Mouse (Mus musculus) lung, adult 2 months (tissue): ENCODE results near the gene Evi2a. TPM values are rescaled to one million over a fixed set of nuclear protein-coding genes. Genes with fewer than 3 reads are reported as not detected.

Experiments
- DNase-seq: peaks from one replicate; pipeline ENCODE4 v3.0.0; 2022
- H3K4me1 ChIP-seq: fragments of 200-500 bp; 2 replicates; pipeline ENCODE4 v1.6.1; 2011; ENCODE audit warnings: low read length; ENCODE audit not compliant: control insufficient read depth, insufficient read depth
- H3K4me3 ChIP-seq: fragments of 200-500 bp; replicated peaks from 2 replicates; pipeline ENCODE3; 2011; ENCODE audit warnings: low read depth, mild to moderate bottlenecking, control low read depth, low read length; ENCODE audit errors: extremely low read depth
- CTCF ChIP-seq: fragments of 200-500 bp; IDR thresholded peaks from 2 replicates; pipeline ENCODE4 v1.5.1; 2011; ENCODE audit warnings: mild to moderate bottlenecking, low read length, control low read depth; ENCODE audit not compliant: insufficient read depth
- POLR2A ChIP-seq: fragments of 200-500 bp; IDR thresholded peaks from 2 replicates; pipeline ENCODE4 v1.6.1; 2011; ENCODE audit warnings: low read depth, mild to moderate bottlenecking, control low read depth, low read length, borderline replicate concordance; ENCODE audit errors: extremely low read depth
- WGBS: fragments of 180-500 bp; shearing (Covaris S2); methylation state at CpG from one replicate; pipeline ENCODE4 v1.1.7; 2018; 5-methylcytosine and 5-hydroxymethylcytosine counted together
- polyA plus RNA-seq: library from polyadenylated mRNA; depleted of rRNA; stranded (reverse); fragments of >200 nt; gene quantifications from 2 replicates; pipeline ENCODE4 v1.2.3, GENCODE M21; 2012; rRNA removed

Gene Evi2a
- polyA plus RNA-seq, 1 experiment: 14.0 TPM

DNA sequence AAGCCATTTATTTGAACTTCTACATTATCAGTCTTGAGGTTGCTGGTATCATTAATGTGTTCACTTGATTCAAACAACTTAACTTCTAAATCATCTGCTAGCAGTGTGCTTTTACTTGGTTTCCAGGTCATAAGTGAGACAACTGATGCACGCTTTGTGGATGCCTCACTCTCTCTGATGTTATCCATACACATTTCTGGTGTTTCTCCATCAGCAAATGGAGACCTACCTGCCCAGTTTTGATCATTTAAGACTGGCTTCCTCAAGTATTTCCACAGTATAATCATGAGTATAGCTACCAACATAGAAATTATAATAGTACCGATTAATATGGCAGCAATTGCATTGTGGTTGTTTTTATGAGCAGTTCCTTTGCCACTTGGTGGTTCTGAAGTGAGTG is 14.6 kb downstream of the Evi2a start:
- DNase-seq: no peak
- TF ChIP-seq CTCF: no peak
- no peak for TF ChIP-seq POLR2A
- Histone ChIP-seq H3K4me1 (no peaks in the 10 kb centered on the region), H3K4me3 (no peak overlapping the region)
- 100% methylated on average over 2 of the region's 2 CpGs for WGBS

DNA sequence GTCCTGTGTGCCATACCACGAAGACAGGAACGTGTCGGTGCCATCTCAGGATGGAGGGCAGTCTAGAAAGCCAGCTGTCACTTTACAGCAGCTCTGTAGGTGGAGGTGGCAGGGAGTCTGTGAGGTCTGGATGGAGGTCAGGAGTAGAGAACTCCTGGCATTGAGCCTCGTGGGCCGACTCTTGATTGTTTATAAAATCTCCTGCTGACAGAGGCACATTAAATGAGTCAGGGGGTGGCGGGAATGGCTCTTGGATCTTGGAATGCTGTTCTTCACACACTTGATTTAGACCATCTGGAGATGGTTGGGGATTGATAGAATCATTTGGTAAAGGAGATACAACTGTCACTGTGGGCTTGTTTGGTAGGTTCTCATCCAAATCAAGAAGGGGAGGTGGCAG is 15.1 kb downstream of the Evi2a start:
- 60% methylated on average over 6 of the region's 6 CpGs for WGBS
- DNase-seq: no peak

DNA sequence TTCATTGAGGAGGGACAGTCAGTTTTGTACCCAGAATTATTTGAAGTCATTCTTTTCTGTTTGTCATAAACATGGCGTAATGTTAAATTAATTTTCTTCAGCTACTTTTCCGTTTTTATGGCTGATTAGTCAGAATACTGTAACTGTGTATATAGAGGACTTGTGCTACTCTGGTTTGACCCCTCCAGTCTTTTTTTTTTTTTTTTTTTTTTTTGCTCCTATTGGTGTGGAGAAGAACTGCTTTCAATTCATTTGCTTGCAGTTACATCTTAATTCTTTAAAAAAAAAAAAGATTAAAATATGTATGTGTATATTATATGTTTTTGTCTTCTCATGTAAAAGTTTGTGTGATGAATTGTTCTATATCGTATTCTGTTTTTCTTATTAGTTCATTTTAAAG is 18.4 kb downstream of the Evi2a start:
- no peak for DNase-seq
- H3K4me3 ChIP-seq: no peak overlapping the region
- TF ChIP-seq CTCF (no peak), POLR2A (no peak)
- H3K4me1 ChIP-seq: no peaks in the 10 kb centered on the region
- 88% methylated on average over 3 of the region's 3 CpGs for WGBS

More for the DNA sequence above, 15.1 kb downstream of the Evi2a start:
- no peak overlapping the region for H3K4me3 ChIP-seq
- TF ChIP-seq CTCF (no peak), POLR2A (no peak)
- H3K4me1 ChIP-seq: no peaks in the 10 kb centered on the region

DNA sequence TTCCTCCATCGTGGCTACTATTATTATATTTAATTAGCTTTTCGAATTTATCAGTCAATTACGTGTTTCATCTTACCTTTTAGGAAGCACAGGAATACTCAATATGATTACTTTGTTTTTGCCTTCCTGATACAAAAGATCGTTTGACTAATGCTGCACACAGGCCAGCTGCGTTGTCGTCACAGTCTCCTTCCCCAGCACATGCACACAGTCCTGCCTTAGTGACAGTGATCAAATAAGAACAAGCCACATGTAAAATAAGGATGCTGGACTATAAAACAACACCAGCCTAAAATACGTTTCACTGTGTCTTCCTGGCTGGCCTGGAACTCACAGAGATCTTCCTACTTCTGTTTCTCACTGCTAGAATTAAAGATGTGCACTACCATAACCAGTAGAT is 25.9 kb downstream of the Evi2a start:
- WGBS: 91% methylated on average over 7 of the region's 7 CpGs
- no peak for TF ChIP-seq POLR2A
- no peak for TF ChIP-seq CTCF
- DNase-seq: no peak
- Histone ChIP-seq H3K4me3 (no peak overlapping the region), H3K4me1 (no peaks in the 10 kb centered on the region)

DNA sequence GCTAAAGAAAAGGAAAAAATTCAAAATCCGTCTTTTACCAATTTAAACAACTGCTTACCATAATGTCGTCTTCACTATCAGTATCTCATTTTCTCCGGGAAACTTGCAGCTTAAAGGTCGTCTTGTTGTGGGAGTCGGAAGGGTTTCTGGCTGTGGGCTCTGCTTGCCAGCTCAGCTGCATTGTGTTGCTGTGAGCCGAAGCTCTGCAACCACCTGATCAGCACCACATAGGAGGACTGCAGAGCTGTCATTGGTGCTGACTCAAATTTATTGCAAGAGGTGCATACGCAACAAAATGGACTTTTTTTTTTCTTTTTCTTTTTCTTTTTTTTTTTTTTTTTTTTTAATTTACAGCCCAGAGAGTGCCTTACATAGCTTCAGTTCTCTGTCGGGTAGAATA is 26.6 kb downstream of the Evi2a start, which contains the start of gene Omg:
Gene Omg, minus strand, starts transcription at position 240 of the 400 bp plus-strand sequence.
- 69% methylated on average over 8 of the region's 8 CpGs for WGBS
- no peak within 1 kb of the TSS for H3K4me3 ChIP-seq
- H3K4me1 ChIP-seq: no peaks in the 10 kb centered on the region
- no peak for DNase-seq
- TF ChIP-seq POLR2A: no peak
- no peak for TF ChIP-seq CTCF

DNA sequence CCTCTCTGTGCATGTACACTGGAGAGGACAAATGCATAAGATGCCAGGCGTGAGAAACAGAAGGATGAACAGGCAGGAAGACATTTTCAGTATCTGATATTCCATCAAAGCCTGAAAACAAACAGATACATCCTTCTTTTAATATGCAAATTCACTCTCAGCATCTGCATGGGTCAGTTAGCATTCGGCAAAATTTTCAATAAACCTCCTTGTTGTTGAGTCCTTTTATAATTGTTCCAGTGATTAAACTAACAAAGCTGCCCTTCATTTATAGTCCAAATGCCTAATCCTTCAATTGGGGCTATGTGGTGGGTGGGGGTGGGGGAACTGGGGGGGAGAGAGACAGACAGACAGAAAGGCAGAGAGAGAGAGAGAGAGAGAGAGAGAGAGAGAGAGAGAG is 27.5 kb downstream of the Evi2a start:
- no peak overlapping the region for H3K4me3 ChIP-seq

DNA sequence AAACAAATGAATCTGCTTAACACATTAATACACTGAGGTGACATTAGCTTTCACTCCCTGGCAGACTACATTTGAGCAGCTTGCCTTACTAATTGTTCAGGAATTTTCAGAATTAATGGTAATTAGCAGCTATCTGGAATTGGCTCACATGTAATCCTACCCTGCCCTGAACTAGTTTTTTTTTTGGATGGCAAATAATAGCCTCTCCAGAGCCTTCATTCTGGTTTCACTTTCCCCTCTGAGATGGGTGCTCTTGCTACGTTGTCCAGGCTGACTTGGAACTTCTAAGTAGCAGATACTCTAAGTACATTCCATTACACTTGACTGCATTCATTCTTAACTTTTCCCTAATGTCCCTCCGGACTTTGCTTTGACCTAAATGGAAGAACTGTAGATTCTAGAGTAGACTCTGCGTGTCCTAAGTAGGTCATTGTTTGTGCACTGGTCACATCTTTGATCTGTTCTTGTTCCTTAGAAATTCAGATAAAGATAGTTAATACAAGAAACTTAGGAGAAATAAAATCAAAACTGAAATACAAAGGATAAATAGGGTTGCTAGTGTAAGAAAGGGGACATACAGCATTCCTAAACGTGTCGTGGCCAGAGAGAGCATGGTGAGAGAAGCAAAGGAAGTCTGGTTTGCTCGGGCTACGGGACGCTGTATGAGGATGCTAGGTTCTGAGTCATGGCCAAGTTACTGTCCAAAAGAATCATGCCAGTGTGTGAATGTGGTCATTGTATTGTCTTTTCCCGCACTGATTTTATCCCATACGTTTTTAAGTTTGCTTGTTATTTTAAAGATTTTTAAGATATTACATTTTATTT is 35.2 kb downstream of the Evi2a start:
- Histone ChIP-seq H3K4me1 (peaks cover 7% of the 10 kb centered on the region), H3K4me3 (peak overlapping the region; percentile 49)
- DNase-seq: no peak
- 30% methylated on average over 10 of the region's 10 CpGs for WGBS
- no peak for TF ChIP-seq CTCF
- no peak for TF ChIP-seq POLR2A

More for the DNA sequence above, 27.5 kb downstream of the Evi2a start:
- WGBS: 60% methylated on average over 2 of the region's 2 CpGs
- TF ChIP-seq CTCF (no peak), POLR2A (no peak)
- no peak for DNase-seq
- no peaks in the 10 kb centered on the region for H3K4me1 ChIP-seq

DNA sequence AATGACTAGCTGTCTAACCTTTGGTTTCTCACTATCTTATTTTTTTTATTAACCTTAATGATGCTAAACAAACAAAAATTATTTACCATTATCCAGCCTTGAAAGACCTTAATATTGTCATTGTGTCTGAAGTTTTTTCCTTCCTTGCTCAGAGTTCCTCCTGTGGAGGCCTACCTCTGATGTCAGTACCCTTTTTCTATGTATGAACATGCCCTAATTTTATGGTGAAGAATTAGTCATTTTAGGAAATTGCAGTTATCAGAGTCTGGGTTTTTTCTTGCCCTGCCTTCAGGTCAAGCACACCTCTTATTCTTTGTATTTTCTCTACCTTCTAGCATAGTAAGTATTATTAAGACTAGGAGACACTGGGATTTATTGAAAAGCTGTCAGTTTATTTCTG is 45.7 kb downstream of the Evi2a start:
- TF ChIP-seq CTCF: no peak

DNA sequence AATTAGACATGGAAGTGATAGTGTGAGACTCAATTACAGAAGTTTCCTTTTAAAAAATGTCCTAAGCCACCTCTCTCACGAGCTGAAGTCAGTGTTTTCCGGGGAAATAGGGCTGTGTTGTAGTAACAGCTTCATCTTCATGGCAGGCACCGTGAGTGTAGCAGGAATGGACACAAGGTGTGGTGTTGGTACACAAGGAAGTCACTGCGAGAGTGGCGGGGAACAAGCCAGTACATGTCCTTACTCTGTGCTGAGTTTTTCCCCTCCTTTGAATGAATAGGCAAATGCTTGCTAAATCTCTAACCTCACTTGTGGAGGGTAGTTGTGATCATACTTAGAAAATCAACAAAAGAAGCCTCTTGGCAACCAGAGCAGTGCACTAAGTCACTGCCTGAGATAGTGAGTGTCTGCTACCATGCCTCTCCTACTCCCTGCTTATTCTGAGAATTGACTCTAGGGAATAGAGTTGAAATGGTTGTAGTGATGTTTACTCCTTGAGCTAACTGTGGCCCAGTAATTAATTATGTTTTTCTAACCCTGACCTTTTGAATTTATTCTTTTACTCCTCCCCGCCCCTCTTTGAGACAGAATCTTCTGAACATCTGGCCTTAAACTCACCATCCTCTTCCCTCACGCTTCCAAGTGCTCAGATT is 46.4 kb downstream of the Evi2a start:
- 76% methylated on average over 7 of the region's 7 CpGs for WGBS
- TF ChIP-seq CTCF (no peak), POLR2A (no peak)
- H3K4me3 ChIP-seq: no peak overlapping the region
- H3K4me1 ChIP-seq: peaks cover under 1% of the 10 kb centered on the region; the same call in 1 of the 2 replicates
- no peak for DNase-seq

More for the DNA sequence above, 45.7 kb downstream of the Evi2a start:
- peaks cover 2% of the 10 kb centered on the region for H3K4me1 ChIP-seq
- DNase-seq: no peak
- H3K4me3 ChIP-seq: no peak overlapping the region

DNA sequence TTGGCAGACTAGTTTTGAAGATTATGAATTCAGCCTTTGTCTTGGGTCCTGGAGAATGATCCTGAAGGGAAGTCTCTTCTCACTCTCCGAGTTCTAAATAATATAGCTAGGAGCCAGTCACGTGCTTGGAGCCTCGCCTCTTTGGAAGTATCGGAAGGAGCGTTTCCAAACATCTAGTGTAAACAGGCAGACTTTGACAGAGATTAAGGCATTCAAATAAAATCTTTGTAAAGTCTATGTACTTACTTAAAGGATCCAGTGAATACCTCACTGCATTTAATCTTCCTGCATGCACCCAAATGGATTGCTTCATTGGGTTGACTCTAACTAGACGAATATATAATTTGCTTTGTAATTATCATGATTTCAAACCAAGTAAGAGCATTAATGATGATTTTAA is 47.0 kb downstream of the Evi2a start:
- DNase-seq: no peak
- TF ChIP-seq CTCF (no peak), POLR2A (no peak)
- Histone ChIP-seq H3K4me3 (no peak overlapping the region), H3K4me1 (no peaks in the 10 kb centered on the region)
- WGBS: 55% methylated on average over 6 of the region's 6 CpGs

Other genes starting within 250 kb of the Evi2a start
- gene Gm9964, start 233.7 kb downstream of the Evi2a start, polyA plus RNA-seq: not detected in 2 replicates
- 11.2 and 14.9 TPM in 2 replicates for gene Nf1, start 190.9 kb downstream of the Evi2a start, polyA plus RNA-seq
- 0.08 TPM in 1 of 2 replicates, not detected in the other for gene Omg, start 26.5 kb downstream of the Evi2a start, polyA plus RNA-seq
- gene Evi2b, start 6.8 kb downstream of the Evi2a start, polyA plus RNA-seq: 11.8 and 24.4 TPM in 2 replicates
- 1.1 and 1.2 TPM in 2 replicates for gene Evi2, start within 50 bp of the Evi2a start, polyA plus RNA-seq
- 6.9 and 7.3 TPM in 2 replicates for gene Rab11fip4, start 60.6 kb upstream of the Evi2a start, polyA plus RNA-seq